Mouse (Mus musculus): ENCODE data around the gene Rhbdf1. TPM values are rescaled to one million over a fixed set of nuclear protein-coding genes. Genes with fewer than 3 reads are reported as not detected.

The Rhbdf1 gene
- total and polyA plus RNA-seq, 3 experiments: 24.7 to 37.6 (median 34.2) TPM

DNA sequence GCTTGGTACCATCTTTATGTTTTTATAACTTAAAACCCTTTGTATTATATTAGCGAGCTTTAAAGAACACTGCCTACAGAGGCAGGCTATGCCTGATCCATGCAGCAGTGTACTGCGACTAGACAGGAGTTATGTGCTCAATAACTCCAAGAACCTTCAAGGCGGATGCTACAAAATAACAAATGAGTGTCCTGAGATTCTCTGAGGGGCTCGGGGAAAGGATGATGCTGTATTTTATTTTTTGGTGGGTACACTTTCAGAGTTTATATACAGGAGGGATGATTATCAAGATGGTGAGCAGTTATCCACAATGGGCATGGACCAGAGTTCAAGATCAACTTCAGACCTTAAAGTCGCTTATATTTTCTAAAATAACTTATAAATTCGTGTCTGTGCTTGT lies 44.7 kb upstream of the Rhbdf1 start:
- peak overlapping the region; percentile 72 to 92 (median 82) for H3K4me3 ChIP-seq (replicated peaks in 1 of 3; ENCODE audit: low read depth in 2 of 3, low read length in 2 of 3, poor library complexity in 1 of 3)
- H3K27me3 ChIP-seq (replicated peaks): no peaks in the 10 kb centered on the region
- H3K4me2 ChIP-seq (ENCODE audit: insufficient read depth, low read depth, poor library complexity, severe bottlenecking): peak overlapping the region; percentile 70
- in situ Hi-C loops (cut with MboI; ENCODE audit: low pct_ligation_motif_present, low pct_unique_long_range_greater_than_20kb, low sequenced_read_pairs): no loop called here
- no peak for TF ChIP-seq NELFE (IDR thresholded peaks at IDR 0.05; ENCODE audit: low read depth, low read length)
- 0 out of 2 replicates have a peak, but pooled peaks have one; percentile 13 for TF ChIP-seq UBTF (IDR thresholded peaks at IDR 0.05; ENCODE audit: low read depth, low read length)
- TF ChIP-seq ZKSCAN1 (IDR thresholded peaks at IDR 0.05; ENCODE audit: borderline replicate concordance, low read depth, low read length): no peak
- TF ChIP-seq HCFC1 (IDR thresholded peaks at IDR 0.05; ENCODE audit: low read depth, low read length): no peak
- TF ChIP-seq CHD1 (IDR thresholded peaks at IDR 0.05; ENCODE audit: low read depth, low read length): no peak
- H3K27ac ChIP-seq (ENCODE audit: insufficient read depth, low read depth): no peak overlapping the region
- no peaks in the 10 kb centered on the region for H3K9me3 ChIP-seq (replicated peaks; ENCODE audit: low read length)
- peak; percentile 18 for DNase-seq (ENCODE audit: extremely low read depth)
- H3K79me2 ChIP-seq (replicated peaks; ENCODE audit: control insufficient read depth, extremely low read depth, insufficient read depth, poor library complexity, severe bottlenecking): peaks cover 12% of the 10 kb centered on the region
- H3K36me3 ChIP-seq (replicated peaks in 1 of 2; ENCODE audit: control insufficient read depth in 1 of 2, insufficient read depth in 1 of 2, low read length in 1 of 2): peaks cover 10 to 32% of the 10 kb centered on the region in 2 experiments
- dilution Hi-C loops (cut with MboI; ENCODE audit: extremely low pct_ligation_motif_present, extremely low pct_unique_long_range_greater_than_20kb, low sequenced_read_pairs): no loop called here
- peaks cover 17 to 64% of the 10 kb centered on the region in 2 experiments for H3K4me1 ChIP-seq (ENCODE audit: control insufficient read depth in 1 of 2, insufficient read depth in 2 of 2)
- peak overlapping the region; percentile 82 for H3K9ac ChIP-seq (ENCODE audit: insufficient read depth, low read depth)

- peaks cover 12 to 37% of the 10 kb centered on the region in 2 experiments for H3K36me3 ChIP-seq (replicated peaks in 1 of 2; ENCODE audit: control insufficient read depth in 1 of 2, insufficient read depth in 1 of 2, low read length in 1 of 2)
- H3K9ac ChIP-seq (ENCODE audit: insufficient read depth, low read depth): no peak overlapping the region
- TF ChIP-seq POLR2AphosphoS2 (IDR thresholded peaks at IDR 0.05; ENCODE audit: low read depth, low read length) (0 out of 2 replicates have a peak, but pooled peaks have one; percentile 5), TCF12 (IDR thresholded peaks at IDR 0.05; ENCODE audit: low read depth, low read length) (no peak)
- no peak for DNase-seq (ENCODE audit: extremely low read depth)
- no peaks in the 10 kb centered on the region for H3K9me3 ChIP-seq (replicated peaks; ENCODE audit: low read length)
- in situ Hi-C loops (cut with MboI; ENCODE audit: low pct_ligation_motif_present, low pct_unique_long_range_greater_than_20kb, low sequenced_read_pairs) (no loop called here), dilution Hi-C loops (cut with MboI; ENCODE audit: extremely low pct_ligation_motif_present, extremely low pct_unique_long_range_greater_than_20kb, low sequenced_read_pairs) (no loop called here)
- peaks cover 12% of the 10 kb centered on the region for H3K79me2 ChIP-seq (replicated peaks; ENCODE audit: control insufficient read depth, extremely low read depth, insufficient read depth, poor library complexity, severe bottlenecking)
- peaks cover 13 to 63% of the 10 kb centered on the region in 2 experiments for H3K4me1 ChIP-seq (ENCODE audit: control insufficient read depth in 1 of 2, insufficient read depth in 2 of 2)
- H3K27me3 ChIP-seq (replicated peaks): no peaks in the 10 kb centered on the region
- peak overlapping the region; percentile 3; the same call in 1 of the 2 replicates for H3K4me2 ChIP-seq (ENCODE audit: insufficient read depth, low read depth, poor library complexity, severe bottlenecking)
- no peak overlapping the region for H3K27ac ChIP-seq (ENCODE audit: insufficient read depth, low read depth)
- no peak overlapping the region for H3K4me3 ChIP-seq (replicated peaks in 1 of 3; ENCODE audit: low read depth in 2 of 3, low read length in 2 of 3, poor library complexity in 1 of 3)
These were observed 44.1 kb upstream of the Rhbdf1 start for GRCm38 (mm10) chr11:32266194-32266593.

DNA sequence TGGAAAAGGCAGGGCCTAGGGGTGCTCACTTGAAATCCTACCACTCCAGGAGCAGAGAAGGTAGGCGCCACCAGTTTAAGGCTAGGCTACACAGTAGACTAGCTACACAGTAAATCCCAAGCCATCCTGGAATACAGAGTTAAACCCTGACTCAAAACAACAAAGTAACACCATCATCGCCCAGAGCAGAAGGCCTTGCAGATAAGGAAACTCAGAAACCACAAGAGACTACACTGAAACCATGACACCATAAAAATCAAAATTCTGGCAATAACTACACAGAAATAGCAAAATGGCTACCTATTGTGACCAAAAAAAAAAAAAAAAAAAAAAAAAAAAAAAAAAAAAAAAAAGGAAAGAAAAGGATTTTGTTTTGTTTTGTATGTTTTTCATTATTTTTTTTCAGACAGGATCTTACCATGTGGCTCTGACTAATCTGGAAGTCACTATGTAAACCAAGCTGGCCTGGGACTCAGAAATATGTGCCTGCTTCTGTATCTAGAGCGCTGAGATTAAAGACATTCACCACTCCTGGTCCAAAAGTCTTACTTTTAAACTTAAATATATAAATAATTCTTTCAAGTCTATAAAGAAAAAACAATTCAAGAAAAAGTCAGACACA lies 43.1 kb upstream of the Rhbdf1 start:
- Histone ChIP-seq H3K9me3 (replicated peaks; ENCODE audit: low read length) (no peaks in the 10 kb centered on the region), H3K27me3 (replicated peaks) (no peaks in the 10 kb centered on the region), H3K4me2 (ENCODE audit: insufficient read depth, low read depth, poor library complexity, severe bottlenecking) (no peak overlapping the region), H3K4me3 (replicated peaks in 1 of 3; ENCODE audit: low read depth in 2 of 3, low read length in 2 of 3, poor library complexity in 1 of 3) (no peak overlapping the region), H3K9ac (ENCODE audit: insufficient read depth, low read depth) (no peak overlapping the region; the same call in 1 of the 2 replicates), H3K4me1 (ENCODE audit: control insufficient read depth in 1 of 2, insufficient read depth in 2 of 2) (peaks cover 7 to 54% of the 10 kb centered on the region in 2 experiments), H3K79me2 (replicated peaks; ENCODE audit: control insufficient read depth, extremely low read depth, insufficient read depth, poor library complexity, severe bottlenecking) (peaks cover 12% of the 10 kb centered on the region), H3K27ac (ENCODE audit: insufficient read depth, low read depth) (no peak overlapping the region), H3K36me3 (replicated peaks in 1 of 2; ENCODE audit: control insufficient read depth in 1 of 2, insufficient read depth in 1 of 2, low read length in 1 of 2) (peaks cover 18 to 47% of the 10 kb centered on the region in 2 experiments)
- peak; percentile 33 for DNase-seq (ENCODE audit: extremely low read depth)
- dilution Hi-C loops (cut with MboI; ENCODE audit: extremely low pct_ligation_motif_present, extremely low pct_unique_long_range_greater_than_20kb, low sequenced_read_pairs) (no loop called here), in situ Hi-C loops (cut with MboI; ENCODE audit: low pct_ligation_motif_present, low pct_unique_long_range_greater_than_20kb, low sequenced_read_pairs) (no loop called here)
- TF ChIP-seq CTCF (conservative IDR thresholded peaks at IDR 0.05 in 1 of 2, IDR thresholded peaks at IDR 0.05 in 1 of 2; ENCODE audit: low read depth in 2 of 2, low read length in 2 of 2): no peak
- no peak for TF ChIP-seq ZC3H11A (IDR thresholded peaks at IDR 0.05; ENCODE audit: low read depth, low read length)
- TF ChIP-seq ZNF384 (IDR thresholded peaks at IDR 0.05; ENCODE audit: low read depth, low read length): peak; percentile 92
- TF ChIP-seq ETS1 (conservative IDR thresholded peaks at IDR 0.05; ENCODE audit: low read depth, low read length): no peak
- TF ChIP-seq PAX5 (IDR thresholded peaks at IDR 0.05; ENCODE audit: low read length): no peak
- 0 out of 2 replicates have a peak, but pooled peaks have one; percentile 13 for TF ChIP-seq IRF4 (IDR thresholded peaks at IDR 0.05; ENCODE audit: low read depth, low read length)
- no peak for TF ChIP-seq E2F4 (IDR thresholded peaks at IDR 0.05; ENCODE audit: insufficient replicate concordance, low read depth, low read length)
- no peak for TF ChIP-seq USF2 (conservative IDR thresholded peaks at IDR 0.05; ENCODE audit: low read depth, low read length)
- 0 out of 2 replicates have a peak, but pooled peaks have one; percentile 8 for TF ChIP-seq TCF12 (IDR thresholded peaks at IDR 0.05; ENCODE audit: low read depth, low read length)
- TF ChIP-seq ZMIZ1 (IDR thresholded peaks at IDR 0.05; ENCODE audit: low read depth, low read length): no peak
- TF ChIP-seq MAX (IDR thresholded peaks at IDR 0.05; ENCODE audit: low read length): no peak
- TF ChIP-seq RAD21 (IDR thresholded peaks at IDR 0.05; ENCODE audit: low read depth, low read length): no peak
- TF ChIP-seq MYC (IDR thresholded peaks at IDR 0.05; ENCODE audit: low read depth, low read length): no peak
- no peak for TF ChIP-seq HCFC1 (IDR thresholded peaks at IDR 0.05; ENCODE audit: low read depth, low read length)
- no peak for TF ChIP-seq ELF1 (IDR thresholded peaks at IDR 0.05; ENCODE audit: low read depth, low read length)
- TF ChIP-seq TBP (conservative IDR thresholded peaks at IDR 0.05; ENCODE audit: low read depth, low read length): no peak
- TF ChIP-seq JUND (conservative IDR thresholded peaks at IDR 0.05; ENCODE audit: low read depth, low read length): no peak
- no peak for TF ChIP-seq SMC3 (IDR thresholded peaks at IDR 0.05; ENCODE audit: low read depth, low read length)
- no peak for TF ChIP-seq RCOR1 (conservative IDR thresholded peaks at IDR 0.05; ENCODE audit: low read depth, low read length)
- no peak for TF ChIP-seq MXI1 (IDR thresholded peaks at IDR 0.05; ENCODE audit: low read depth, low read length)

Data from CH12.LX (cell line).